Mouse (Mus musculus) left cerebral cortex, adult 18-20 months (tissue): ENCODE data around the gene Fkbp10. TPM values are rescaled to one million over a fixed set of nuclear protein-coding genes. Genes with fewer than 3 reads are reported as not detected.

Source experiments
- DNase-seq, 2 experiments: peaks; one replicate each; pipeline ENCODE4 v3.0.0; 2021 to 2022; ENCODE audit warnings: low spot score in 2 of 2, mixed read lengths in 1 of 2
- total RNA-seq, 2 experiments: library from RNA; stranded (reverse); gene quantifications; 2 replicates each; pipeline ENCODE4 v1.2.3; 2021

Gene Fkbp10
- total RNA-seq, 2 experiments from 2014 or later, result 4.3 to 6.6 TPM

- peak in 1 of 2 experiments; percentile 31 for DNase-seq
Observed at GRCm38 (mm10) chr11:100393733-100394132, 21.8 kb upstream of the Fkbp10 start.

GRCm38 (mm10) chr11:100394353-100395074, 21.0 kb upstream of the Fkbp10 start:
- no peak for DNase-seq

- DNase-seq, result no peak
Observed at GRCm38 (mm10) chr11:100395200-100395599, 20.3 kb upstream of the Fkbp10 start.

GRCm38 (mm10) chr11:100395861-100396631, 19.5 kb upstream of the Fkbp10 start:
- peak in 1 of 2 experiments; percentile 47 for DNase-seq

GRCm38 (mm10) chr11:100396886-100397599, 18.5 kb upstream of the Fkbp10 start:
- no peak for DNase-seq

GRCm38 (mm10) chr11:100397600-100398389, 17.7 kb upstream of the Fkbp10 start, which contains the start of gene Jup:
Gene Jup, minus strand, starts transcription at chr11:100397763.
- peak; percentile 99 for DNase-seq

GRCm38 (mm10) chr11:100398517-100398916, 17.0 kb upstream of the Fkbp10 start:
- no peak for DNase-seq

- no peak for DNase-seq
Observed at GRCm38 (mm10) chr11:100399320-100399719, 16.2 kb upstream of the Fkbp10 start.

- no peak for DNase-seq
Observed at GRCm38 (mm10) chr11:100399727-100400538, 15.6 kb upstream of the Fkbp10 start.

- no peak for DNase-seq
Observed at GRCm38 (mm10) chr11:100400842-100401241, 14.7 kb upstream of the Fkbp10 start.

- DNase-seq, result no peak
Observed at GRCm38 (mm10) chr11:100402240-100402639, 13.3 kb upstream of the Fkbp10 start.

GRCm38 (mm10) chr11:100402682-100403081, 12.8 kb upstream of the Fkbp10 start:
- no peak for DNase-seq

GRCm38 (mm10) chr11:100403445-100404134, 11.9 kb upstream of the Fkbp10 start:
- DNase-seq, result no peak

- DNase-seq, result no peak
Observed at GRCm38 (mm10) chr11:100404456-100405074, 10.9 kb upstream of the Fkbp10 start.

- DNase-seq, result no peak
Observed at GRCm38 (mm10) chr11:100406273-100406672, 9.2 kb upstream of the Fkbp10 start.

- DNase-seq, result no peak
Observed at GRCm38 (mm10) chr11:100406995-100407705, 8.3 kb upstream of the Fkbp10 start.

- peak; percentile 55 to 75 for DNase-seq
Observed at GRCm38 (mm10) chr11:100408076-100408834, 7.2 kb upstream of the Fkbp10 start.
